Mouse (Mus musculus): ENCODE data around the gene Sept12. TPM values are rescaled to one million over a fixed set of nuclear protein-coding genes. Genes with fewer than 3 reads are reported as not detected.

Sept12 gene
- polyA plus RNA-seq, 1 experiment from 2014 or later, result not detected

DNA sequence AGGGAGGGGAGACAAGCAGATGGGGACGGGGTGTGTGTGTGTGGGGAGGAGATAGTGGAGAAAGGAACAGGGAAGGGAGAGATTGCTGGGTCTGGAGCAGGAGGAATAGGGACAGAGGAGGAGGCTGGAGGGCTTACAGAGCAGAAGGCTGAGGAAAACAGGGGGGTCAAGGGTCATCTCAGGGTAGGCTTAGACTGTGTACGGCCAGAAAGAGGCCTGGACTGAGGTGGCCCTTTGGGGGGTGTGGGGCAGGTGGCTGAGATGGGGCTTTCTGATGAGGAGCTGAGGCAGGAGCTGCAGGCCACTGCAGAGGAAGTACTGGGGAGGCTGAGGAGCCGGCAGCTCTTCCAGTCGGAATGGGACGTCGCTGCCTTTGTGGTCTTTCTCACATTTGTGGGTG, 9.8 kb upstream of the Sept12 start:
- ATAC-seq, result peak; percentile 40
- H3K9ac ChIP-seq (ENCODE audit: low read depth, low read length), result peak overlapping the region; percentile 46
- 30% methylated on average over 6 of the region's 6 CpGs for WGBS

GRCm38 (mm10) chr16:5007067-5007466, 9.4 kb upstream of the Sept12 start, which contains the start of gene Smim22:
TSS of gene Smim22 (plus strand) at chr16:5007288.
- no peaks in the 10 kb centered on the region for H3K27me3 ChIP-seq (replicated peaks; ENCODE audit: control insufficient read depth, insufficient read depth, low read length)
- H3K4me2 ChIP-seq (replicated peaks; ENCODE audit: low read depth), result peak within 1 kb of the TSS; percentile 68
- H3K36me3 ChIP-seq (ENCODE audit: control insufficient read depth, insufficient read depth), result peaks cover 13% of the 10 kb centered on the region; the same call in 1 of the 2 replicates
- peak within 1 kb of the TSS; percentile 83 for H3K27ac ChIP-seq (ENCODE audit: low read depth, low read length)
- 26% methylated on average over 5 of the region's 5 CpGs for WGBS
- H3K4me3 ChIP-seq (ENCODE audit: low read depth, low read length), result peak within 1 kb of the TSS; percentile 40
- H3K9me3 ChIP-seq (ENCODE audit: control insufficient read depth), result no peaks in the 10 kb centered on the region
- ATAC-seq, result peak; percentile 87
- H3K9ac ChIP-seq (ENCODE audit: low read depth, low read length), result peak within 1 kb of the TSS; percentile 46
- no peak for TF ChIP-seq CTCF (IDR thresholded peaks at IDR 0.05; ENCODE audit: low read depth)
- H3K4me1 ChIP-seq (replicated peaks; ENCODE audit: control insufficient read depth, insufficient read depth, low read length), result no peaks in the 10 kb centered on the region

More for the DNA sequence above, 9.8 kb upstream of the Sept12 start:
- Histone ChIP-seq H3K4me1 (replicated peaks; ENCODE audit: control insufficient read depth, insufficient read depth, low read length) (no peaks in the 10 kb centered on the region), H3K9me3 (ENCODE audit: control insufficient read depth) (no peaks in the 10 kb centered on the region), H3K36me3 (ENCODE audit: control insufficient read depth, insufficient read depth) (peaks cover 13% of the 10 kb centered on the region; the same call in 1 of the 2 replicates), H3K4me3 (ENCODE audit: low read depth, low read length) (peak overlapping the region; percentile 40), H3K27me3 (replicated peaks; ENCODE audit: control insufficient read depth, insufficient read depth, low read length) (no peaks in the 10 kb centered on the region), H3K4me2 (replicated peaks; ENCODE audit: low read depth) (peak overlapping the region; percentile 68), H3K27ac (ENCODE audit: low read depth, low read length) (peak overlapping the region; percentile 83)
- no peak for TF ChIP-seq CTCF (IDR thresholded peaks at IDR 0.05; ENCODE audit: low read depth)

DNA sequence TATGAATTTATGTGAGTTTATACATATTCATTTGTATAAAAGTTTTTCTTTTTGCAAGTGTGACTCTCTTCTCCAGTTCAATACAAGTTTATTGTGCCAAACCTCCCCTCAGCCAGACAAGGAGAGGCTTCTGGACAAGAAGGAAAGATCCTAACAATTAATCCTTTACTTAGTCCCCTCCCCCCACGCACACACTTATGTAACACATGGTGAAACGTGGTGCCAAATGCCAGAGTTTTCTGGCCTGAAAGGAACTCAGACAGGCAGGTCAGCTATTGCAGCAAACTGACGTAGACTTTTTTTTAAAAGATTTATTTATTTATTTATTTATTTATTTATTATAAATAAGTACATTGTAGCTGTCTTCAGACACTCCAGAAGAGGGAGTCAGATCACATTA, 3.0 kb upstream of the Sept12 start:
- Histone ChIP-seq H3K4me3 (ENCODE audit: low read depth, low read length) (no peak overlapping the region), H3K4me1 (replicated peaks; ENCODE audit: control insufficient read depth, insufficient read depth, low read length) (0 out of 2 replicates have a peak, but pooled peaks cover 6% of the 10 kb centered on the region), H3K9me3 (ENCODE audit: control insufficient read depth) (no peaks in the 10 kb centered on the region), H3K27me3 (replicated peaks; ENCODE audit: control insufficient read depth, insufficient read depth, low read length) (no peaks in the 10 kb centered on the region), H3K27ac (ENCODE audit: low read depth, low read length) (no peak overlapping the region), H3K4me2 (replicated peaks; ENCODE audit: low read depth) (no peak overlapping the region), H3K9ac (ENCODE audit: low read depth, low read length) (no peak overlapping the region), H3K36me3 (ENCODE audit: control insufficient read depth, insufficient read depth) (no peaks in the 10 kb centered on the region)
- no peak for ATAC-seq
- no peak for TF ChIP-seq CTCF (IDR thresholded peaks at IDR 0.05; ENCODE audit: low read depth)
- WGBS, result 60% methylated on average over 3 of the region's 3 CpGs

DNA sequence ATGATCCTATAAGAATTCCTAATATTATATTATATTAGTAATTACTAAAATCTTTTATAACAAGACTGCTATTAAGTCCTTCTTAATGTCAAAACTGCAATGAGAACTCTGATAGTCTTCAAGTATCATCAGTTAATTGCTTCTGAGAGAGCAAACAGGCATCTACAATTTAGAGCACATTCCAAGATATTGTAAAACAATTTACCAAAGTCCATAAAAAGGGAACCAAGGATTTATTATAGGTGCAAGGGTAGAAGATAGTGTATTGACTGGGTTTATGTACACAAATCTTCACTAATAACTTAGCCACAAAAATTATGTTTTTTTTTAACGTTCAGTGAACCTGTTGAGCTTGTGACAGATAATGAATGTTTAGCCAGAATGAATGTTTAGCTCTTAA, 1.3 kb upstream of the Sept12 start:
- Histone ChIP-seq H3K4me3 (ENCODE audit: low read depth, low read length) (no peak overlapping the region), H3K4me1 (replicated peaks; ENCODE audit: control insufficient read depth, insufficient read depth, low read length) (0 out of 2 replicates have a peak, but pooled peaks cover 6% of the 10 kb centered on the region), H3K4me2 (replicated peaks; ENCODE audit: low read depth) (no peak overlapping the region), H3K9me3 (ENCODE audit: control insufficient read depth) (no peaks in the 10 kb centered on the region), H3K27me3 (replicated peaks; ENCODE audit: control insufficient read depth, insufficient read depth, low read length) (no peaks in the 10 kb centered on the region), H3K36me3 (ENCODE audit: control insufficient read depth, insufficient read depth) (no peaks in the 10 kb centered on the region), H3K27ac (ENCODE audit: low read depth, low read length) (no peak overlapping the region), H3K9ac (ENCODE audit: low read depth, low read length) (no peak overlapping the region)
- 8% methylated on average over 1 of the region's 1 CpGs for WGBS
- no peak for TF ChIP-seq CTCF (IDR thresholded peaks at IDR 0.05; ENCODE audit: low read depth)
- ATAC-seq, result no peak

GRCm38 (mm10) chr16:4993276-4993675, 4.4 kb downstream of the Sept12 start:
- Histone ChIP-seq H3K27me3 (replicated peaks; ENCODE audit: control insufficient read depth, insufficient read depth, low read length) (no peaks in the 10 kb centered on the region), H3K4me1 (replicated peaks; ENCODE audit: control insufficient read depth, insufficient read depth, low read length) (0 out of 2 replicates have a peak, but pooled peaks cover 6% of the 10 kb centered on the region), H3K4me2 (replicated peaks; ENCODE audit: low read depth) (no peak overlapping the region), H3K9me3 (ENCODE audit: control insufficient read depth) (no peaks in the 10 kb centered on the region), H3K4me3 (ENCODE audit: low read depth, low read length) (no peak overlapping the region), H3K27ac (ENCODE audit: low read depth, low read length) (no peak overlapping the region), H3K9ac (ENCODE audit: low read depth, low read length) (no peak overlapping the region), H3K36me3 (ENCODE audit: control insufficient read depth, insufficient read depth) (no peaks in the 10 kb centered on the region)
- ATAC-seq, result no peak
- no peak for TF ChIP-seq CTCF (IDR thresholded peaks at IDR 0.05; ENCODE audit: low read depth)
- 87% methylated on average over 4 of the region's 4 CpGs for WGBS

DNA sequence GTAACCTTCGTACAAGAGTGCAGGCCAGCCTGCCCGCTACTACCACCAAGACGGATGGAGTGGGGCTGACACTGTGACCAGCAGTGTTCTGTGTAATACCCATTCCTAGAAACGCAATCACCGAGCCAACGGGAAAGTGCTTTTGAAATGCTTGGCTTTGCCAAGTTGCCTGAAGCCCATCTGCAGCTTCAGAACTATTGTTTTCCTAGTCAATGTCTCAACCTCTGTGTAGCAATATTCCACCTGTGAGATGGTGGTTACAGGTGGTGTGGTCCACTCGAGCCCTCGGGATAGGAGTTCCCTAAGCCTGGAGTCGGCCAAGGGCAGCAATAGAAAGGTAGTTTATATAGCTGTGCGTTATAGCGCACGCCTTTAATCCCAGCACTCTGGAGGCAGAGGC, 12.9 kb downstream of the Sept12 start:
- Histone ChIP-seq H3K4me1 (replicated peaks; ENCODE audit: control insufficient read depth, insufficient read depth, low read length) (no peaks in the 10 kb centered on the region), H3K27ac (ENCODE audit: low read depth, low read length) (no peak overlapping the region), H3K9ac (ENCODE audit: low read depth, low read length) (no peak overlapping the region), H3K27me3 (replicated peaks; ENCODE audit: control insufficient read depth, insufficient read depth, low read length) (no peaks in the 10 kb centered on the region), H3K9me3 (ENCODE audit: control insufficient read depth) (no peaks in the 10 kb centered on the region), H3K36me3 (ENCODE audit: control insufficient read depth, insufficient read depth) (no peaks in the 10 kb centered on the region), H3K4me3 (ENCODE audit: low read depth, low read length) (no peak overlapping the region), H3K4me2 (replicated peaks; ENCODE audit: low read depth) (no peak overlapping the region)
- WGBS, result 91% methylated on average over 12 of the region's 12 CpGs
- no peak for ATAC-seq
- TF ChIP-seq CTCF (IDR thresholded peaks at IDR 0.05; ENCODE audit: low read depth), result no peak

Measured in intestine, postnatal 0 days (tissue).